Comparison of ENCODE assay signal across 10 mouse cellular contexts in genomic region chr3:101393103-101393644, GRCm38 (mm10). TPM values are rescaled to one million over a fixed set of nuclear protein-coding genes. Genes with fewer than 3 reads are reported as not detected.
DNase-seq lines count a peak whose midpoint lies in the region; ATAC-seq and TF ChIP-seq lines count a peak whose summit lies in the region.
"Had no signal": no experiment of that assay in that cellular context is flagged by ENCODE, and none has a peak within 500 bp of the region (broad histone marks: within the 10 kb centered on the region; RNA-seq: fewer than 3 reads in every experiment).

No protein-coding gene starts in this region.

- no peaks in the 10 kb centered on the region for H3K36me3 ChIP-seq in heart, embryonic 11.5 days (ENCODE audit: control insufficient read depth, insufficient read depth, low read length)
- H3K36me3 ChIP-seq in hindbrain, postnatal 0 days (ENCODE audit: insufficient read depth, low read length), result no peaks in the 10 kb centered on the region
- H3K36me3 ChIP-seq: hindbrain, embryonic 15.5 days had no signal

- 83% methylated on average over 6 of the region's 6 CpGs for WGBS in heart, embryonic 11.5 days (ENCODE audit: insufficient replicate concordance)
- 63% methylated on average over 6 of the region's 6 CpGs for WGBS in hindbrain, postnatal 0 days

- no peak overlapping the region for H3K9ac ChIP-seq in heart, embryonic 11.5 days (ENCODE audit: low read depth, low read length)
- H3K9ac ChIP-seq in hindbrain, postnatal 0 days (replicated peaks; ENCODE audit: low read length), result no peak overlapping the region
- H3K9ac ChIP-seq: hindbrain, embryonic 15.5 days had no signal

- H3K9me3 ChIP-seq in heart, embryonic 11.5 days (replicated peaks; ENCODE audit: control insufficient read depth, low read length), result no peaks in the 10 kb centered on the region
- H3K9me3 ChIP-seq in hindbrain, postnatal 0 days (ENCODE audit: low read length), result no peaks in the 10 kb centered on the region
- H3K9me3 ChIP-seq: hindbrain, embryonic 15.5 days had no signal

- DNase-seq in heart, adult 18-20 months, result peak; percentile 76 to 80
- DNase-seq in cerebellum, postnatal 10 days, result peak; percentile 82 to 88
- peak; percentile 73 for DNase-seq in gastrocnemius, postnatal 10 days
- DNase-seq in hindbrain, postnatal 0 days (ENCODE audit: low spot score), result no peak
- DNase-seq in ovary, postnatal 36 days (ENCODE audit: low spot score), result no peak
- no peak for DNase-seq in embryo, embryonic 10 days (ENCODE audit: low spot score)
- DNase-seq in testis, postnatal 10 days (ENCODE audit: low spot score), result no peak

- H3K4me3 ChIP-seq in heart, embryonic 11.5 days (ENCODE audit: low read depth, low read length), result no peak overlapping the region
- H3K4me3 ChIP-seq in hindbrain, postnatal 0 days (ENCODE audit: low read length), result no peak overlapping the region
- H3K4me3 ChIP-seq: hindbrain, embryonic 15.5 days had no signal

- no peak overlapping the region for H3K27ac ChIP-seq in heart, embryonic 11.5 days (ENCODE audit: low read depth, low read length)
- peak overlapping the region; percentile 36; the same call in 1 of the 2 replicates for H3K27ac ChIP-seq in hindbrain, postnatal 0 days

- TF ChIP-seq CTCF in hindbrain, postnatal 0 days (IDR thresholded peaks at IDR 0.05; ENCODE audit: low read depth), result no peak

- peaks cover 79% of the 10 kb centered on the region for H3K4me1 ChIP-seq in heart, embryonic 11.5 days (ENCODE audit: control insufficient read depth, insufficient read depth, low read length)
- peaks cover 52% of the 10 kb centered on the region for H3K4me1 ChIP-seq in hindbrain, postnatal 0 days (ENCODE audit: insufficient read depth, low read length)

- no peak overlapping the region for H3K4me2 ChIP-seq in heart, embryonic 11.5 days
- no peak overlapping the region for H3K4me2 ChIP-seq in hindbrain, postnatal 0 days (ENCODE audit: low read depth, low read length)
- H3K4me2 ChIP-seq: hindbrain, embryonic 15.5 days had no signal

- no peak for ATAC-seq in heart, embryonic 11.5 days (replicated peaks; ENCODE audit: insufficient number of reproducible peaks, low FRiP score, low TSS enrichment)
- no peak for ATAC-seq in hindbrain, postnatal 0 days
- ATAC-seq: CD4-positive, CD25-positive, alpha-beta regulatory T cell, adult 4 months had no signal

- H3K27me3 ChIP-seq in heart, embryonic 11.5 days (ENCODE audit: control insufficient read depth, insufficient read depth, low read length), result no peaks in the 10 kb centered on the region
- no peaks in the 10 kb centered on the region for H3K27me3 ChIP-seq in hindbrain, postnatal 0 days (ENCODE audit: insufficient read depth, low read length)
- H3K27me3 ChIP-seq: hindbrain, embryonic 15.5 days had no signal

RNA-seq across cellular contexts. Expression of gene Igsf3, which starts 16.3 kb away (rescaled TPM):
- total RNA-seq in heart, adult 18-20 months (2021), result 10 to 100 TPM; 10.5 to 10.6 TPM
- polyA plus RNA-seq in heart, embryonic 11.5 days (2014; fragmentation: Nextera tagmentation; extraction: Ambion mirVana), result 28.1 and 31.3 TPM in 2 replicates
- total RNA-seq in gastrocnemius, postnatal 10 days (2021), result 10 to 100 TPM; 15.6 to 20.5 TPM
- total RNA-seq in hindbrain, postnatal 0 days (2014; rRNA removed), result 76.3 and 84.0 TPM in 2 replicates
- 62.1 and 65.7 TPM in 2 replicates for polyA plus RNA-seq in hindbrain, postnatal 0 days (2015; fragmentation: Nextera tagmentation; extraction: Ambion mirVana)

Comparison
In these comparisons a context has a peak if more than half of its experiments do, and no peak if none do; other contexts are left out.
1. DNase-seq: peak in heart, adult 18-20 months (2 of 2), cerebellum, postnatal 10 days (2 of 2) and gastrocnemius, postnatal 10 days (single experiment); none in hindbrain, postnatal 0 days (single experiment), ovary, postnatal 36 days (single experiment), embryo, embryonic 10 days (single experiment) and testis, postnatal 10 days (single experiment).